In the genomic region with DNA sequence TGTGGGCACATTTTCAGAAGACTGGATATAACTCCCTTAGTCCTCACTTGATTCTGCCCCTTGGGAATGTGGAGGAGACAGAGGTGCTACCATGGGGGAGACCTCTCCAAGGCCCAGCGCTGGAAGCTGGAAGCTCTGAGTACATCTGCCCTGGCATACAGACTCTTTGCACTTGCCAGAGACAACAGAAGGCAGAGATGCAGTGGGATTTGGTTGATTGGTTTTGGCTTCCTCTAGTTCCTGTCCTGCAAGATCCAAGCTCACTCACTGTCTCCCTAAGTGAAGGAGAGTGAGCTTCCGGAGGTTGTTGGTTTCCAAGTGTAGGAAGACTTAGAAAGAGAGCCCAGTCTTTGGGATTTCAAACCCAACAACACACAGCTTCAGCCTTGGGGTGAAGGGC, we compare ENCODE assay signal across 16 mouse cellular contexts. TPM values are rescaled to one million over a fixed set of nuclear protein-coding genes. Genes with fewer than 3 reads are reported as not detected.
DNase-seq lines count a peak whose midpoint lies in the region; ATAC-seq and TF ChIP-seq lines count a peak whose summit lies in the region.
"Had no signal": no experiment of that assay in that cellular context is flagged by ENCODE, and none has a peak within 500 bp of the region (broad histone marks: within the 10 kb centered on the region; RNA-seq: fewer than 3 reads in every experiment).

No protein-coding gene starts in this region.

- H3K27me3 ChIP-seq in forebrain, embryonic 10.5 days (ENCODE audit: poor library complexity, severe bottlenecking): peaks cover 51% of the 10 kb centered on the region
- peaks cover 18% of the 10 kb centered on the region for H3K27me3 ChIP-seq in forebrain, embryonic 15.5 days
- H3K27me3 ChIP-seq in intestine, embryonic 15.5 days (replicated peaks): no peaks in the 10 kb centered on the region
- no peaks in the 10 kb centered on the region for H3K27me3 ChIP-seq in intestine, postnatal 0 days (replicated peaks; ENCODE audit: control insufficient read depth, insufficient read depth, low read length)
- H3K27me3 ChIP-seq in midbrain, postnatal 0 days (ENCODE audit: insufficient read depth, low read length): no peaks in the 10 kb centered on the region; the same call in 1 of the 2 replicates
- peaks cover 11% of the 10 kb centered on the region for H3K27me3 ChIP-seq in midbrain, embryonic 11.5 days (ENCODE audit: control insufficient read depth, insufficient read depth, low read length)
- H3K27me3 ChIP-seq in liver, embryonic 12.5 days (replicated peaks): peaks cover 54% of the 10 kb centered on the region

- DNase-seq in forebrain, embryonic 10.5 days (ENCODE audit: extremely low spot score, low spot score): no peak
- DNase-seq in midbrain, postnatal 0 days (ENCODE audit: low spot score): peak; percentile 20
- no peak for DNase-seq in midbrain, embryonic 11.5 days (ENCODE audit: low spot score, missing footprints)
- no peak for DNase-seq in thymus, postnatal 0 days (ENCODE audit: low spot score)
- DNase-seq: gastrocnemius, postnatal 36 days; kidney, adult 18-20 months; right cerebral cortex, postnatal 25 days had no signal

- TF ChIP-seq CTCF in intestine, postnatal 0 days (IDR thresholded peaks at IDR 0.05; ENCODE audit: low read depth): no peak
- TF ChIP-seq CTCF in midbrain, postnatal 0 days (IDR thresholded peaks at IDR 0.05): no peak

- no peak overlapping the region for H3K9ac ChIP-seq in forebrain, embryonic 15.5 days (replicated peaks)
- no peak overlapping the region for H3K9ac ChIP-seq in intestine, embryonic 15.5 days
- H3K9ac ChIP-seq in intestine, postnatal 0 days (ENCODE audit: low read depth, low read length): no peak overlapping the region
- no peak overlapping the region for H3K9ac ChIP-seq in midbrain, postnatal 0 days (replicated peaks; ENCODE audit: low read length, poor library complexity, severe bottlenecking)
- H3K9ac ChIP-seq in midbrain, embryonic 11.5 days (ENCODE audit: low read length): no peak overlapping the region
- H3K9ac ChIP-seq in liver, embryonic 12.5 days: no peak overlapping the region
- H3K9ac ChIP-seq: forebrain, embryonic 13.5 days had no signal

- H3K27ac ChIP-seq in forebrain, embryonic 10.5 days: peak overlapping the region; percentile 65
- H3K27ac ChIP-seq in forebrain, embryonic 15.5 days (replicated peaks): no peak overlapping the region
- H3K27ac ChIP-seq in intestine, embryonic 15.5 days: peak overlapping the region; percentile 23; the same call in 1 of the 2 replicates
- H3K27ac ChIP-seq in intestine, postnatal 0 days (ENCODE audit: low read depth, low read length): no peak overlapping the region
- no peak overlapping the region for H3K27ac ChIP-seq in midbrain, postnatal 0 days (ENCODE audit: low read depth, low read length)
- H3K27ac ChIP-seq in midbrain, embryonic 11.5 days (ENCODE audit: low read depth, low read length): no peak overlapping the region
- H3K27ac ChIP-seq in liver, embryonic 12.5 days: no peak overlapping the region
- H3K27ac ChIP-seq: forebrain, embryonic 13.5 days had no signal

- no peaks in the 10 kb centered on the region for H3K36me3 ChIP-seq in forebrain, embryonic 10.5 days (replicated peaks)
- no peaks in the 10 kb centered on the region for H3K36me3 ChIP-seq in forebrain, embryonic 15.5 days
- no peaks in the 10 kb centered on the region for H3K36me3 ChIP-seq in intestine, embryonic 15.5 days
- no peaks in the 10 kb centered on the region for H3K36me3 ChIP-seq in intestine, postnatal 0 days (ENCODE audit: control insufficient read depth, insufficient read depth)
- H3K36me3 ChIP-seq in midbrain, postnatal 0 days (ENCODE audit: insufficient read depth, low read length): no peaks in the 10 kb centered on the region
- H3K36me3 ChIP-seq in midbrain, embryonic 11.5 days (ENCODE audit: control insufficient read depth, insufficient read depth, low read length): no peaks in the 10 kb centered on the region
- H3K36me3 ChIP-seq in liver, embryonic 12.5 days: no peaks in the 10 kb centered on the region

- 80% methylated on average over 2 of the region's 2 CpGs for WGBS in forebrain, embryonic 10.5 days
- 72% methylated on average over 2 of the region's 2 CpGs for WGBS in forebrain, embryonic 15.5 days
- WGBS in intestine, embryonic 15.5 days: 82% methylated on average over 2 of the region's 2 CpGs
- WGBS in intestine, postnatal 0 days: 81% methylated on average over 2 of the region's 2 CpGs
- WGBS in midbrain, postnatal 0 days: 83% methylated on average over 2 of the region's 2 CpGs
- 87% methylated on average over 2 of the region's 2 CpGs for WGBS in midbrain, embryonic 11.5 days
- WGBS in liver, embryonic 12.5 days (ENCODE audit: insufficient replicate concordance): 70% methylated on average over 2 of the region's 2 CpGs

- H3K4me1 ChIP-seq in forebrain, embryonic 10.5 days: peaks cover 33% of the 10 kb centered on the region
- H3K4me1 ChIP-seq in forebrain, embryonic 15.5 days: peaks cover 22% of the 10 kb centered on the region
- H3K4me1 ChIP-seq in intestine, embryonic 15.5 days (replicated peaks): peaks cover 12% of the 10 kb centered on the region; the same call in 1 of the 2 replicates
- H3K4me1 ChIP-seq in intestine, postnatal 0 days (replicated peaks; ENCODE audit: control insufficient read depth, insufficient read depth, low read length): peaks cover 5% of the 10 kb centered on the region; the same call in 1 of the 2 replicates
- H3K4me1 ChIP-seq in midbrain, postnatal 0 days (ENCODE audit: insufficient read depth, low read length): no peaks in the 10 kb centered on the region
- peaks cover 6% of the 10 kb centered on the region for H3K4me1 ChIP-seq in midbrain, embryonic 11.5 days (ENCODE audit: control insufficient read depth, insufficient read depth, low read length)
- peaks cover 37% of the 10 kb centered on the region for H3K4me1 ChIP-seq in liver, embryonic 12.5 days

- no peak for ATAC-seq in forebrain, embryonic 15.5 days (replicated peaks)
- no peak for ATAC-seq in intestine, embryonic 15.5 days
- ATAC-seq in intestine, postnatal 0 days: no peak
- no peak for ATAC-seq in midbrain, postnatal 0 days (ENCODE audit: low FRiP score)
- no peak for ATAC-seq in midbrain, embryonic 11.5 days (ENCODE audit: low FRiP score)
- ATAC-seq in liver, embryonic 12.5 days: no peak
- ATAC-seq: forebrain, embryonic 13.5 days had no signal

- H3K9me3 ChIP-seq in forebrain, embryonic 10.5 days: no peaks in the 10 kb centered on the region
- no peaks in the 10 kb centered on the region for H3K9me3 ChIP-seq in forebrain, embryonic 15.5 days
- no peaks in the 10 kb centered on the region for H3K9me3 ChIP-seq in intestine, embryonic 15.5 days
- H3K9me3 ChIP-seq in intestine, postnatal 0 days (ENCODE audit: control insufficient read depth): no peaks in the 10 kb centered on the region
- no peaks in the 10 kb centered on the region for H3K9me3 ChIP-seq in midbrain, postnatal 0 days (ENCODE audit: low read length)
- no peaks in the 10 kb centered on the region for H3K9me3 ChIP-seq in midbrain, embryonic 11.5 days (ENCODE audit: control insufficient read depth, low read length)
- no peaks in the 10 kb centered on the region for H3K9me3 ChIP-seq in liver, embryonic 12.5 days (replicated peaks)
- H3K9me3 ChIP-seq: forebrain, embryonic 13.5 days had no signal

- H3K4me3 ChIP-seq in forebrain, embryonic 10.5 days: no peak overlapping the region
- H3K4me3 ChIP-seq in forebrain, embryonic 15.5 days: no peak overlapping the region
- H3K4me3 ChIP-seq in intestine, embryonic 15.5 days (replicated peaks): no peak overlapping the region
- H3K4me3 ChIP-seq in intestine, postnatal 0 days (ENCODE audit: low read depth, low read length): no peak overlapping the region
- H3K4me3 ChIP-seq in midbrain, postnatal 0 days (ENCODE audit: low read depth, low read length): no peak overlapping the region
- H3K4me3 ChIP-seq in midbrain, embryonic 11.5 days (ENCODE audit: low read depth, low read length): no peak overlapping the region
- no peak overlapping the region for H3K4me3 ChIP-seq in liver, embryonic 12.5 days
- H3K4me3 ChIP-seq: forebrain, embryonic 13.5 days had no signal

- H3K4me2 ChIP-seq in forebrain, embryonic 15.5 days (replicated peaks): no peak overlapping the region
- H3K4me2 ChIP-seq in intestine, embryonic 15.5 days (replicated peaks): no peak overlapping the region
- H3K4me2 ChIP-seq in intestine, postnatal 0 days (replicated peaks; ENCODE audit: low read depth): no peak overlapping the region
- H3K4me2 ChIP-seq in midbrain, postnatal 0 days (ENCODE audit: low read depth, low read length, poor library complexity, severe bottlenecking): no peak overlapping the region
- no peak overlapping the region for H3K4me2 ChIP-seq in midbrain, embryonic 11.5 days
- no peak overlapping the region for H3K4me2 ChIP-seq in liver, embryonic 12.5 days
- H3K4me2 ChIP-seq: forebrain, embryonic 13.5 days had no signal

RNA-seq across cellular contexts. Expression of a gene that starts 21.4 kb away (rescaled TPM):
- polyA plus RNA-seq in forebrain, embryonic 10.5 days (2016; fragmentation: Nextera tagmentation; extraction: Ambion mirVana): 40.7 and 41.5 TPM in 2 replicates
- polyA plus RNA-seq in forebrain, embryonic 15.5 days (2015; fragmentation: Nextera tagmentation; extraction: Ambion mirVana): 55.3 and 55.9 TPM in 2 replicates
- 37.3 and 38.7 TPM in 2 replicates for polyA plus RNA-seq in intestine, embryonic 15.5 days (2015; fragmentation: Nextera tagmentation; extraction: Ambion mirVana)
- polyA plus RNA-seq in intestine, postnatal 0 days (2015; fragmentation: Nextera tagmentation; extraction: Ambion mirVana): 25.9 and 26.2 TPM in 2 replicates
- total RNA-seq in midbrain, postnatal 0 days (2014; rRNA removed): 37.6 and 45.1 TPM in 2 replicates
- polyA plus RNA-seq in midbrain, postnatal 0 days (2015; fragmentation: Nextera tagmentation; extraction: Ambion mirVana): 79.0 and 79.5 TPM in 2 replicates
- polyA plus RNA-seq in midbrain, embryonic 11.5 days (2014; fragmentation: Nextera tagmentation; extraction: Ambion mirVana): 47.4 and 48.1 TPM in 2 replicates
- polyA plus RNA-seq in thymus, postnatal 0 days (2015; fragmentation: Nextera tagmentation; extraction: Ambion mirVana): 46.2 and 46.4 TPM in 2 replicates
- 23.5 and 24.2 TPM in 2 replicates for polyA plus RNA-seq in liver, embryonic 12.5 days (2016; fragmentation: Nextera tagmentation; extraction: Ambion mirVana)

RNA-seq across cellular contexts. Expression of a gene that starts 33.6 kb away (rescaled TPM):
- polyA plus RNA-seq in forebrain, embryonic 10.5 days (2016; fragmentation: Nextera tagmentation; extraction: Ambion mirVana): not detected in 2 replicates
- polyA plus RNA-seq in forebrain, embryonic 15.5 days (2015; fragmentation: Nextera tagmentation; extraction: Ambion mirVana): not detected in 2 replicates
- polyA plus RNA-seq in intestine, embryonic 15.5 days (2015; fragmentation: Nextera tagmentation; extraction: Ambion mirVana): not detected in 2 replicates
- not detected in 2 replicates for polyA plus RNA-seq in intestine, postnatal 0 days (2015; fragmentation: Nextera tagmentation; extraction: Ambion mirVana)
- not detected in 2 replicates for total RNA-seq in midbrain, postnatal 0 days (2014; rRNA removed)
- polyA plus RNA-seq in midbrain, postnatal 0 days (2015; fragmentation: Nextera tagmentation; extraction: Ambion mirVana): not detected in 2 replicates
- polyA plus RNA-seq in midbrain, embryonic 11.5 days (2014; fragmentation: Nextera tagmentation; extraction: Ambion mirVana): not detected in 2 replicates
- not detected in 2 replicates for polyA plus RNA-seq in thymus, postnatal 0 days (2015; fragmentation: Nextera tagmentation; extraction: Ambion mirVana)
- not detected in 2 replicates for polyA plus RNA-seq in liver, embryonic 12.5 days (2016; fragmentation: Nextera tagmentation; extraction: Ambion mirVana)
- total RNA-seq: gastrocnemius, postnatal 36 days; liver, adult 2 months; megakaryocyte, adult 5-6 weeks had no signal
- polyA plus RNA-seq: forebrain, embryonic 13.5 days; liver, adult 2 months; neural tube, embryonic 14.5 days; stomach, embryonic 16.5 days had no signal

RNA-seq across cellular contexts. Expression of a gene that starts 44.1 kb away (rescaled TPM):
- polyA plus RNA-seq in forebrain, embryonic 10.5 days (2016; fragmentation: Nextera tagmentation; extraction: Ambion mirVana): 60.6 and 62.1 TPM in 2 replicates
- polyA plus RNA-seq in forebrain, embryonic 15.5 days (2015; fragmentation: Nextera tagmentation; extraction: Ambion mirVana): 104 and 107 TPM in 2 replicates
- 35.0 and 38.7 TPM in 2 replicates for polyA plus RNA-seq in intestine, embryonic 15.5 days (2015; fragmentation: Nextera tagmentation; extraction: Ambion mirVana)
- 12.6 and 13.0 TPM in 2 replicates for polyA plus RNA-seq in intestine, postnatal 0 days (2015; fragmentation: Nextera tagmentation; extraction: Ambion mirVana)
- total RNA-seq in midbrain, postnatal 0 days (2014; rRNA removed): 65.9 and 69.9 TPM in 2 replicates
- 37.3 and 43.7 TPM in 2 replicates for polyA plus RNA-seq in midbrain, postnatal 0 days (2015; fragmentation: Nextera tagmentation; extraction: Ambion mirVana)
- polyA plus RNA-seq in midbrain, embryonic 11.5 days (2014; fragmentation: Nextera tagmentation; extraction: Ambion mirVana): 74.0 and 85.3 TPM in 2 replicates
- polyA plus RNA-seq in thymus, postnatal 0 days (2015; fragmentation: Nextera tagmentation; extraction: Ambion mirVana): 43.7 and 53.6 TPM in 2 replicates
- 16.1 and 16.5 TPM in 2 replicates for polyA plus RNA-seq in liver, embryonic 12.5 days (2016; fragmentation: Nextera tagmentation; extraction: Ambion mirVana)

Comparison
In these comparisons a context has a peak if more than half of its experiments do, and no peak if none do; other contexts are left out.
1. H3K27ac ChIP-seq: peak in forebrain, embryonic 10.5 days (single experiment) and intestine, embryonic 15.5 days (single experiment); none in forebrain, embryonic 15.5 days (single experiment), intestine, postnatal 0 days (single experiment), midbrain, postnatal 0 days (single experiment), midbrain, embryonic 11.5 days (single experiment) and liver, embryonic 12.5 days (single experiment).